Mouse (Mus musculus): ENCODE measurements around the gene Speer1. TPM values are rescaled to one million over a fixed set of nuclear protein-coding genes. Genes with fewer than 3 reads are reported as not detected.
"Not testable (repeated sequence)": the region's sequence is repeated elsewhere in the genome, so short reads cannot be mapped to it uniquely, and the experiment has no call there.

Speer1 gene
- polyA plus RNA-seq (2014; fragmentation: Nextera tagmentation; extraction: Ambion mirVana) = not detected in 2 replicates

DNA sequence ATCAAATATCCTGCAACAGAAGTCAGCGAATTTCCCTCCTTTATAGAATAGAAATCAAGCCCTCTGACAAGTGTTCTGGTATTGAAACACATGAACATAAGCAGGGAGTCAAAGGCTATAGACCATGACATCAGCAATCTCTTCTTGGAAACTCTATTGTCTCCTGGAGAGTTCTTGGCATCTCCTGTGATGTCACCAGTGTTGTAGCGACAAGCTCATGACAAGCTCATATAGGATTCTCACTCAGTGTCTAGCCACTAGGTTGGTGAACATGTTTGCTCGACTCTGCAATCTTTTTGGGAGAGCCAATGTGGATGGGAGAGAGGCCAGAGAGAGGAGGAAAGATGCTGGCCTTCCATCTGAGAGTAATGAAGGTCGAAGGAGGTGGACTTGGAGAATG is at the start of gene Speer1:
Gene Speer1 (plus strand): TSS at position 301 of the 400 bp plus-strand sequence.
- not testable (repeated sequence) for ATAC-seq (ENCODE audit: insufficient number of reproducible peaks, insufficient read depth, low FRiP score, low read depth); H3K9ac ChIP-seq (replicated peaks; ENCODE audit: low read depth, low read length); H3K9me3 ChIP-seq (ENCODE audit: control insufficient read depth, low read depth, low read length); H3K36me3 ChIP-seq (ENCODE audit: control insufficient read depth, insufficient read depth, low read length); H3K4me1 ChIP-seq (ENCODE audit: control insufficient read depth, insufficient read depth, low read length); H3K27me3 ChIP-seq (ENCODE audit: control insufficient read depth, insufficient read depth, low read length); H3K4me2 ChIP-seq (replicated peaks; ENCODE audit: low read depth, low read length); H3K4me3 ChIP-seq (ENCODE audit: low read depth, low read length); H3K27ac ChIP-seq (ENCODE audit: low read length)
- whole genome bisulfite sequencing = 77% methylated on average over 1 of the region's 4 CpGs

Other genes starting within 250 kb of the Speer1 start
- gene Gm8879, start 213.9 kb upstream of the Speer1 start, polyA plus RNA-seq (2014; fragmentation: Nextera tagmentation; extraction: Ambion mirVana) = not detected in 2 replicates
- 0.38 TPM in 1 of 2 replicates, not detected in the other for gene Gm5861, start 158.4 kb upstream of the Speer1 start, polyA plus RNA-seq (2014; fragmentation: Nextera tagmentation; extraction: Ambion mirVana)
- not detected in 2 replicates for gene Gm8890, start 85.5 kb upstream of the Speer1 start, polyA plus RNA-seq (2014; fragmentation: Nextera tagmentation; extraction: Ambion mirVana)
- not detected in 2 replicates for gene Gm8897, start 74.9 kb downstream of the Speer1 start, polyA plus RNA-seq (2014; fragmentation: Nextera tagmentation; extraction: Ambion mirVana)
- not detected in 2 replicates for gene Gm8906, start 161.2 kb downstream of the Speer1 start, polyA plus RNA-seq (2014; fragmentation: Nextera tagmentation; extraction: Ambion mirVana)

All from stomach, embryonic 14.5 days (tissue).